Mouse (Mus musculus): ENCODE results near the gene Oaz2.

Gene Oaz2

DNA sequence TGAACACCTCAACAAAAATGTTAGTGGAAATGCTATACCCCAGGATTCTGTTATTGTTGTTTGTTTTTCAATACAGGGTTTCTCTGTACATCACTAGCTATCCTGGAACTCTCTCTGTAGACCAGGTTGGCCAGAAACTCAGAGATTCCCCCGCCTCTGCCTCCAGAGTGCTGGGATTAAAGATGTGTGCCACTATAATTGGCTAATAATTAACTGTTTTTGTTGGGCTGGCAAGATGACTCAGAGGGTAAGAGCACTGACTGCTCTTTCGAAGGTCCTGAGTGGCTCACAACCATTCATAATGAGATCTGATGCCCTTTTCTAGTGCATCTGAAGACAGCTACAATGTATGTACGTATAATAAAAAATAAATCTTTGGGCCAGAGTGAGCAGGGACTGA is 67.1 kb downstream of the Oaz2 start:
- H3K4me1 ChIP-seq (replicated peaks; ENCODE audit: low read depth, low read length), result no peaks in the 10 kb centered on the region
- H3K27me3 ChIP-seq (ENCODE audit: insufficient read depth, low read length), result no peaks in the 10 kb centered on the region
- no peak overlapping the region for H3K4me3 ChIP-seq (replicated peaks; ENCODE audit: low read length)
- H3K36me3 ChIP-seq (ENCODE audit: insufficient read depth, low read length), result peaks cover 10% of the 10 kb centered on the region
- TF ChIP-seq NANOG (IDR thresholded peaks at IDR 0.05; ENCODE audit: borderline replicate concordance, low read length) (no peak), POU5F1 (IDR thresholded peaks at IDR 0.05; ENCODE audit: borderline replicate concordance, low read length) (no peak), CTCF (conservative IDR thresholded peaks at IDR 0.05; ENCODE audit: low read length) (no peak)
- no peaks in the 10 kb centered on the region for H3K9me3 ChIP-seq (ENCODE audit: low read length)

Data from E14TG2a.4 (cell line).